Mouse (Mus musculus) layer of hippocampus, postnatal 14 days (tissue): Measurements from ENCODE around the gene Vmn1r82. TPM values are rescaled to one million over a fixed set of nuclear protein-coding genes. Genes with fewer than 3 reads are reported as not detected.

Experiments
- DNase-seq, 2 experiments: peaks; one replicate each; pipeline ENCODE4 v3.0.0; 2021 to 2022; ENCODE audit warnings: low spot score in 2 of 2, mixed read lengths in 1 of 2
- long read RNA-seq, 2 experiments: library from polyadenylated mRNA; stranded (forward); transcript quantifications; one replicate each; pipeline ENCODE4 v2.0.0; 2021
- total RNA-seq, 2 experiments: library from RNA; stranded (reverse); gene quantifications; 2 replicates each; pipeline ENCODE4 v1.2.3; 2021

Vmn1r82 gene
- not detected for total RNA-seq
- long read RNA-seq, experiment 1 = 0 reads
- long read RNA-seq, experiment 2 = 0 reads

DNA sequence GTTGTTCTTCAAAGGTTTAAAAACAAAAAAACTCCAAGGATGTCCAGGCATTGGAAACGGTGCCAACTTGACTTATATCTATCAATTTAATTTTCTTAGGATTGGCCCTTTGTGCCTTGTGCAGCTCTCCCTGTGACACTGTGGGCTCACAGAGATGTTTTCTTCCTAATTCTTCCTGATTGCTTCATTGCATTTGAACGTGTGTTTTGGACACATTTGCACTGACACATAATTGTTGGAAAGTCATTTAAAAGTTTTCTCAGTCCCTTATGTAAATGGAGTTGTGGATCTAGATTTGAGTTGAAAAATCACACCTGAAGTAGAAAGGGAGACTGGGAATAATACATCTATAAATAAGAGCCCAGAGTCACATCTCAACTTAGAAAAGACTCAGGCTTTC is at the start of gene Vmn1r82:
TSS of gene Vmn1r82 (plus strand) at position 301 of the 400 bp plus-strand sequence.
- DNase-seq = no peak

DNA sequence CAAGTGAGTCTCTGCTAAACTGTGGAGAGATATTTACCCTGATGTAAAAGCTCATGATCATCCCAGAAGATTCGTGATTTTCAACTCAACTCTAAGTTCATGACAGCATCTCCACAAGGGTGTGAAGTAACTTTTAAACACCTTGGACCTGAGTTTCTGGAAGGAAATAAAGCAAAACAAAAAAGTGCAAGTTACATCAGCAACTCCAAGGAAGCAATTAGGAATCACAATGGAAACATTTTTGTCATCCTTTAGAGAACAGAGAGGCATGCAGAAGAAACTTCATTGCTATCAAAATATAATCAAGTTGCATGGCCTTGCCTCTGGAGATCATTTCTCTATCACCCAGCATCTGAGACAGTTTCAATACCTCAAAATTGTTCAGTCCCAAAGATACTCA is 32.1 kb upstream of the Vmn1r82 start, which contains the start of gene Vmn1r81:
TSS of gene Vmn1r81 (minus strand) at position 101 of the 400 bp plus-strand sequence.
- DNase-seq = no peak

DNA sequence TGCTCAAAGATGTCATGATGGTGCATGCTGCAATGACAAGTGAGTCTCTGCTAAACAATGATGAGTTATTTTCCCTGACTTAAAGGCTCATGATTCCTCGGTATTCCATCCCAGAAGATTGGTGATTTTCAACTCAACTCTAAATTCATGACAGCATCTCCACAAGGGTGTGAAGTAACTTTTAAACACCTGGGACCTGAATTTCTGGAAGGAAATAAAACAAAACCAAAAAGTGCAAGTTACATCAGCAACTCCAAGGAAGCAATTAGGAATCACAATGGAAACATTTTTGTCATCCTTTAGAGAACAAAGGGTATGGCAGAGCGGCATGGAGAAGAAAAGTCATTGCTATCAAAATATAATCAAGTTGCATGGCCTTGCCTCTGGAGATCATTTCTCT is 29.2 kb downstream of the Vmn1r82 start, which contains the start of gene Vmn1r83:
TSS of gene Vmn1r83 (minus strand) at position 101 of the 400 bp plus-strand sequence.
- no peak for DNase-seq

Other genes starting within 250 kb of the Vmn1r82 start
- gene Vmn1r78, start 150.2 kb upstream of the Vmn1r82 start, total RNA-seq = not detected
- gene Vmn1r79, start 129.2 kb upstream of the Vmn1r82 start, total RNA-seq = not detected
- not detected for gene Vmn1r80, start 111.1 kb upstream of the Vmn1r82 start, total RNA-seq
- gene Vmn1r81, start 32.2 kb upstream of the Vmn1r82 start, total RNA-seq = not detected
- gene Vmn1r83, start 29.1 kb downstream of the Vmn1r82 start, total RNA-seq = not detected
- not detected for gene Vmn1r84, start 68.8 kb downstream of the Vmn1r82 start, total RNA-seq
- gene Zfp551, start 122.3 kb downstream of the Vmn1r82 start, total RNA-seq = 1 to 10 TPM; 7.6 TPM
- 10 to 100 TPM; 12.6 to 14.3 TPM for gene Zfp606, start 177.9 kb downstream of the Vmn1r82 start, total RNA-seq
- gene 2900092C05Rik, start 212.1 kb downstream of the Vmn1r82 start, total RNA-seq = not detected